Mouse (Mus musculus) erythroid progenitor cell, adult 5-6 weeks (primary cell): ENCODE results near the gene Eml4. TPM values are rescaled to one million over a fixed set of nuclear protein-coding genes. Genes with fewer than 3 reads are reported as not detected.

Experiments used
- ATAC-seq: replicated peaks from 2 replicates; pipeline ENCODE4 v1.8.0; 2016; ENCODE audit warnings: moderate number of reproducible peaks, mild to moderate bottlenecking, moderate TSS enrichment, inconsistent platforms; ENCODE audit not compliant: poor library complexity, low FRiP score, severe bottlenecking
- total RNA-seq, 2 experiments: library from RNA; stranded (forward) in 1 of 2; stranded (reverse) in 1 of 2; fragments of 150-400 nt in 1 of 2; fragments of 186-747, 209-891 nt in 1 of 2; gene quantifications; 2 replicates each; pipeline versions ENCODE4 v1.2.3 to v1.2.4; 2015 to 2017; ENCODE audit warnings: low replicate concordance in 2 of 2

The Eml4 gene
- total RNA-seq, 2 experiments from 2014 or later: 4.4 to 7.5 TPM

DNA sequence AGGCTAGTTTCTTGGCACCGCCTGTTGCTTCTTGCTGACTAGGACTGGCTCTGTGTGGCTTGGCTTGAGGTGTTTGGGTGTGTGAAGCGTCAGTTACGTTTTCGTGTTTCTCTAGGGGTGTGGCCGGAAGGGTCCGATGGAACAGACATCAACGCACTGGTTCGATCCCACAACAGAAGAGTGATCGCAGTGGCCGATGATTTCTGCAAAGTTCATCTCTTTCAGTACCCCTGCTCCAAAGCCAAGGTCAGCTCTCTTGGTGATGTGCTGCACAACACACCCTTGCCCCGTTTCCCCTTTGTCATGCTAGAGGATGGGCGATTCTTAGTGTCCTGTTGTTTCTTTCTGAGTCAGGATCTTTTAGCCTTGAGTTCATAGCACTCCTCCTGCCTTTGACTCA is 126.4 kb downstream of the Eml4 start:
- no peak for ATAC-seq

DNA sequence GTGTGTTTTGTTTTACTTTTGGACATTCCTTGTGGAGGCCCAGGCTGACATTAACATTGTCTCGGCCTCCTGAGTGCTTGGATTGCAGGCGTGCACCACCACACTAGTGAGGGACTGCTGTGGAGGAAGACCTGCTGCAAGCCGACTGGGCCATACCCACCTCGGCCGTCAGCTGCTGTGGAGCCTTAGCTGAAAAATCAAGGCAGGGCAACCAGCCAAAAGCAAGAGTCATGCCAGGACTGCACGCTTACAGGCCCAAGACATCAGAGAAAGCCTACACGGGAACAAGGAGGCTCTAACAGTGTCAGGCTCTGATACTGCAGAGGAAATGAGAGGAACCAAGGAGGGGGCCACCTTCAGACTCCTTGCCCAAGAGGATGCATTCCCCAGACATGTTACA is 130.8 kb downstream of the Eml4 start:
- ATAC-seq: no peak

DNA sequence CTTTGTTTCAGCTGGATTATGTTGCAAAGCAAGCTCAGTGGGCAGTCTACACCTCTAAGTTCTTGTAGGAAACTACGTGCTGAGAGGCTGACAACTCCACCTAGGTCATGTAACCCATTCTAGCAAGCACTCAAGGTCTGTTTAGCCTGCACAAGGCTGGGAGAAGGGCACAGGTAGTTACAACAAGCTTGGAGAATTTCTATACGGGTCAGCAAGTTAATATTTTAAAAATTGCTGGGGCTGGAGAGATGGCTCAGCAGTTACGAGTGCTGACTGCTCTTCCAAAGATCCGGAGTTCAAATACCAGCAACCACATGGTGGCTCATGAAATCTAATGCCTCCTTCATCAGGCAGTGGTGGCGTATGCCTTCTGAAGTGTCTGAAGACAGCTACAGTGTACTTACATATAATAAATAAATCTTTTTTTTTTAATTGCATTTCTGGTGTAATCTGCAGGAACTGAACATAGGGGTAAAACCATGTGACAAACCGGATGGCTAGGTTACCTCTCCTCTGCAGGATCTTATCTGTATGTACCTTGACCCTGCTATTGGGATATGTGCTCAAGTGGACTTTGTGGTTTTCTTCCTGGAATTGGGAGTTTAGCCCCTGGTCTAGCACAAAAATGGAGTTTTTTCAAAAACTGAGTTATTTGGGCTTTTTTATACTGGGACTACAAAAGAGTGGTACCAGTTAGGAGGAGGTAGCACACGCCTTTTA is 132.2 kb downstream of the Eml4 start:
- no peak for ATAC-seq

DNA sequence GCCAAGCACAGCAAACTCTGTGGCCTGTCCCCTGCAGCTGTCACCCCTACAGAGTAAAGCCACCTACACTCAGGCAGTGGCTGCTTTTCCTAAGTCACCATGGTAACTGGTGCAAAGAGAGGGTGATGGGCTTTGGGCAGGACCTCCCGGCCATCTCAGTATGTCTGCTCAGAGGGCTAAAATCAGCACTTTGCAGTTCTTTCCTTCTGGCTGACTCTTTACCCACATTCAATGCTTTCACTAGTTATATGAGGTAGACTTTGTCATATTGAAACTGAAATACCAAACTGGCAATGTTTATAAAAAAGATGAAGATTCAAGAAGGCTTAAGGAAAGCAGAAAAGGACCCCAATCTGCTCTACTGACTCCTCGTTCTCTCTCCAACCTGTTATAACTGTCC is 133.1 kb downstream of the Eml4 start:
- ATAC-seq: no peak

DNA sequence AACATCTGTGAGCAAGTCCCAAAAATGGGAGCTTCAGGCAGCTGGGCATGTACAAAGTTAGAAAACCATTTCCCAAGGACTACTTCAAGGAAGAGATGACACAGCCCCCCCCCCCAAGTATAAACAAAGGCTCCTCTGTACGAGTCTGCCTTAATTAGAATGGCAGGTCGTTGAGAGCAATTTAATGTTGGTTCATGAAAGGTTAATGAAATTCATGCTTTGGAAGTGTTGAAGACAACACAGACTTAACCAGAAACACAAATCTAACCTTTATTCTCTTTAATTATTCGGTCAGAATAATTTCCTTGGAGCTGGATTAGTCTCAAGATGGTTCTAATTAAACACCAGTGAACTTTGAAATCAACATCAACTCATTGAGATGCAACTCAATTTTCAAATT is 137.0 kb downstream of the Eml4 start:
- no peak for ATAC-seq

DNA sequence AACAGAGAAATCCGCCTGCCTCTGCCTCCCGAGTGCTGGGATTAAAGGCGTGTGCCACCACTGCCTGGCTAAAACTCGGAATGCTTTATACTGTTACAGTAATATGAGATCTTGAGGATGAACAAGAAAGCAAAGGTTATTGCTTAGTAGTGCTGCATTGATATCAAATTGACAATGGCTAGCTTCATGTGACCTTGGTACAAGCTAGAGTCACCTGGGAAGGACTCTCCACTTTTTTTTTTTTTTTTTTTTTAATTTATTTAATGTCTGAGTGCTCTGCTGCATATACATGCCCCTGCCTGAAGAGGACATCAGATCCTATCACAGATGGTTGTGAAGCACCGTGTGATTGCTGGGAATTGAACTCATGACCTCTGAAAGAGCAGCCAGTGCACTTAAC is 148.2 kb downstream of the Eml4 start:
- ATAC-seq: no peak

DNA sequence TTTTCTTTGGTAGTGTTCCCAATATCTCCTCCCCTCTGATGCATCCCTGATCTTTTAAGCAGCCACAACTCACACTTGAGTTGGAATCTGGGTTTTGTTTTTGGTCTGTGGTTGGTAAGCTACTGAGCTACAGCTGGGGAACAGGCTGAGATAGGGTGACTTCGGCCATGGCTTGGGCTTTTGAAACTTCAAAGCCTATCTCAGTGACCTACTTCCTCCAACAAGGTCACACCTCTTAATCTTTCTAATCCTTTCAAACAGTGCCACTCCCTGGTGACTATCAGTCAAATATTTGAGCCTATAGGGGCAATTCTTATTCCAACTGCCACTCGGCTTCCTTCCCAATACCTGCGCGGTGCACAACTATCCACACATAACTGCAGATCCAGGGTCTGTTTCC is 149.0 kb downstream of the Eml4 start:
- no peak for ATAC-seq

DNA sequence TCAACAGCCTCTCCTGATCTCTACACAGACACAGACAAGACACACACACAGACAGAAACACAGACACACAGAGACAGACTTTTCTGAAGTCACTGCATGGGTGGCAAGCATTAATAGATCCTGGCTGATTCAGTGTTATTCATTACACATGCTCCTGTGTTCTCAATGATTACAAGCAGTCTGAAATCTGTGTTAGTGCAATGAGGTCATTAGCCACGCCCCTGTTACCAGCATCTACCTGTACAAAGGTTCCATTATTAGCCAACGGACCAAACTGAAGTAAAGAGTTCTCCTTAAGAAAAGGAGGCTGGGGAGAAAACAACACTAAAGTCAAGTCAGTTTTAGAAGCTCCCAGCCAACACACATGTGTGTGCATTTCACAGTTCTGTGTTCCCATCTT is 153.0 kb downstream of the Eml4 start:
- no peak for ATAC-seq

DNA sequence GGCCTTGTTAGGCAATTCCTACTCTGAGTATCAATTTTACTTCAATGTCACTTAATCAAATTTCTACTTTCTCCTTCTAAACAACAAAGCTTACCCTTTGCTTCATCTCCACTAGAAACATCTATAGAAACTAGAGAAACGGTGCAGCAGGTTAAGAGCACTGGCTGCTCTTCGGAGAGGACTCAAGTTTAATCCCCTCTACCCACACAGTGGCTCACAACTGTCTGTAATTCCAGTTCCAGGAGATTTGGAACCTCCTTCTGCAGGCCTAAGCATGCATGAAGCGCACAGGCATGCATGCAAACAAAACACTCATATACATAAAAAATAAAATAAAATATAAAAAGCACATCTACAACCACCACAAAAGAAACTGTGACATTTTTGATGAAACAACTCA is 161.4 kb downstream of the Eml4 start:
- no peak for ATAC-seq

DNA sequence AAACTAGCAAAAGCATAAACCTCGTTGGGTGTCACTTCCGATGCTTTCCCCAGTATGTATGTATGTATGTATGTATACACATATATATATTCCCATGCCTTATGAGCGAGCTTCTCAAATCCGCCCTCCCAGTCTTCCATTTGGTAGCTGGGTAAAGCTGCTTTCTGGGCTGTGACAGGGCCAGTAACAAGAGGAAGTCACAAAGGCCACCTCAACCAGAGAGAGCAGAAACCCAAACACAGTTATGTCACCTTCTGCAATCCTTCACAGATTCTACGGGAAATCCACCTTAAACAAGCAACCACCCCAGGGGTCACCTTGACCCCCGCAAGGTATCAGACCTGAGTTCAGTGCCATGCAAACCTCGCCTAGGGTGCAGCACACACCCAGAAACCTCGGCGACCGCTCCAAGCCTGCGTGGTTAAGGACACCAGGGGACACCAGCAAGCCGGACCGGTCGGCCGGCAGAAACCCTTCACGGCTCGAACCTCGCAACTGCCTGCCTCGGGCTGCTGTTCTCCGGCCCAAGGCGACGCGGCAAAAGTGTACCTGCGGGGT is 163.0 kb downstream of the Eml4 start:
- ATAC-seq: peak; percentile 71

DNA sequence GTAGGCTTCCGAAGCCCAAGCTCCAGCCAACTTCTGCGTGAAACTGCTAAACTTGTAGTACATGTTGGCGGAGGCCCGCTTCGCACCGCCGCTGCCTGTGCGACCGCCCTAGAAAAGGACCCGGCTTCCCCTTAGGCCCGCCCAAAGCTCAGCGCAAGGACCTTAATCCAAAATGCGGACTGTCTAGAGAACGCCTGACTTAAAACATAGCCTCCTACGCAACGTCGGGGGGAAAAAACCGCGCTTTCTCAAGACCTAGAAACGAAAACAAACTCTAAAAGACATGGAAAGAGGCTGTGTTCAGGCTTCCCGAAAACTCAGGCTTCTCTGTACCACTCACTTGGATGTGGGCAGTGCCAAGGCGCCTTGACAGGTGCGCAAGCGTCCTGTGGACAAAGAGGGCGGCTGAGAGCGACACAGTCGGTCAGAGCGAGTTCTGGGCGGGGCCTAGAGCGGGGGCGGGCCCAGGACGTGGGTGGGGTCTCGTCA is 163.5 kb downstream of the Eml4 start:
- ATAC-seq: peak; percentile 97

DNA sequence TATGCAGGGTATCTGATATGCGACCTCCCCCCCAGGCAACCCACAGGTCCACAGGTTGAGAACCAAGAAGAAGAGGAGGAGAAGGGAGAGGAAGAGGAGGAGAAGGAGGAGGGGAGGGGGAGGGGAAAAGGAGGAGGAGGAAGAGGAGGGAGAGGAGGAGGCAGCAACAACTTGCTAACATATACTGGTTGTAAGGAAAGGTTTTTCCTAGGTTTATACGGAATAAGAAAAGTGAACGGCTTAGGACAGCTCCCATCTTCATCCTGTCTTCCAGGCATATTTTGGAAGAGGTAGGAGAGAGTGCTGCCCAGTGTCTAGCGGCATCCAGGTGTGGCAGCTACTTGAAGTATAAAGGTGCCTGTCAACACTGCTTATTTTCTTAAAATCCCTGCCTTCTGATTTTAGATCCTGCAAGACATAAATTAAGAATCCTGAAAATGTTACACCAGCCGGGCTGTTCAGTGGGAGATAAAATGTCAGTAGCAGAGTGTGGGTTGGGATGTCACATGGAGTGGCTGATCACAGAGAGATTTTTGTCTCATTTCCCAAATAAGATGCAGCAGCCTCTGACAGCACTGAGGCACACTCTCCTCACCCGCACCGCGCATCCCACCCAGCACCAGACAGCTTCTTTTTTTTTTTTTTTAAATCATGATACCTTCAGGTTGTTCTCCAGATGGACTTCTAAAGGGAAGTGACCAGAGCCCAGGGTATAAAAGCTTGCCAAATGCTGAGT is 166.7 kb downstream of the Eml4 start, which contains the start of gene Cox7a2l:
Gene Cox7a2l (minus strand): TSS at position 51 of the 736 bp plus-strand sequence.
- ATAC-seq: no peak

DNA sequence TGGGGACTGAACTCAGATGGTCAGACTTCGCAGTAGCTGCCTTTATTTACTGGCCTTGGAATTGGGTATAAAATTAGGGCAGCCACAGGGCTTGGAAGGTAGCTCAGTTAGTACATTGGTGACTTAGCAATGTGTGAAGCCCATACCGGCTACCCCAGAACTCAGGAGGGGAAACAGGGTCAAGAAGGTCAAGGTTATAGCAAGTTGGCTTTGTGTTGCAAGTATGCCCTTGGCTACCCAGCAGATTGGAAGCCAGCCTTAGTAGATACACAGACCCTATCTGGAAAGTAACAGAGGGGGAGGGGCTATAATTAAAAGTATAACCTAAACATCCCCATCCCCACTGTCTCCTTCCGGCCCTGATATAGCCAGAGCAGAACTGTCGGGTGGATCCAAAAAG is 171.2 kb downstream of the Eml4 start:
- ATAC-seq: no peak

DNA sequence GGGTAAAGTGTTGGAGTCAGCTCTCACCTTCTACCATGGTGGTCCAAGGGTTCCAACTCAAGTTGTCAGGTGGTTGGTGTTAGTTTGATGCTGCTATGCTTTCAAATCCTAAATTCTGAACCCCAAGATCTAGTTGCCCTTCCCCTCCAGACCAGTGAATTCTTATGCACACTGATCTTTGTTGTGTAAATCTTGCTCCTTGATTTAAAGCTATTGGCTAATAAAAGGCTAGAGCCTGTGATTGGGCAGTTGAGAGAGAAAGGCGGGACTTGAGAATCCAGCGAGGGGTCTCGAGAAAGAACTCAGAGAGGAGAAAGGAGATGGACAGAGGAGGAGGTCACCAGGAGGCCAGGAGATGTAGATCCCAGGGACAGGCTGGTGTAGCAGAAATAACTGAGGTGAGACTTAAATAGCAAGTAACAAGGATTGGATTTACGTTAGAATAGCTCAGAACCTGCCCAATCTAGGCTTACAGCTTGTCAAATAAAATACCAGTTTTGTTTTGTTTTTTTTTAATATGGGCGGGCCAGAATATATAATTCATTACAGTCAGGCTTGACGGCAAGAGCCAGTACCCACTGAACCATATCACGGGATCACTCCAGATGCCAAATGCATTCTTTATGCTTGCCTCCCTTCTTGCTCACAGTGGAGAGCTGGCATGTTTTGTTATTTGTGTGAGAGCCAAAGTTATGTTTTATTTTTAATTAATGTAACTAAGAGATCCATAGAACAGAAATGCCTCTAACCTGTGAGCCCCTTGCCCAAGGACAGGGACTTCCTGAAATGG is 172.1 kb downstream of the Eml4 start:
- ATAC-seq: no peak

DNA sequence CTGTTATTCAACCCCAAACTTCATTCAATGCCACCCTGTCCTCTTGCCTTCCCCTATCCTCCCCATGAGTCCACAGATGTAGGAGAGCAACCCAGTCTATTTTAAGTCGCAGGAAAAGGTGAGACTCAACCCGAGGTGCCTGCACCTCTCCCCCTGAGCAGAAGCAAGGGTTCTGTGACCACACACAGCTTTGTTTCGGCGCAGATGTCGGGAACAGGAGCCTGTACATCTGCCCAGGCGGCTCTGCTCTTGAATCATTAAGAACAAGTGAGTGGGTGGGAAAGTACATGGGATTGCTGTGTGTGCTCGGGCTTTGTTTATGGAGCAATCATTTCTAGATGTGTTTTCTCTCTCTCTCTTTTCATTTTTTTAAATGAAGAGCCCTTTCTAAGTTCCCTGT is 174.0 kb downstream of the Eml4 start:
- ATAC-seq: no peak

DNA sequence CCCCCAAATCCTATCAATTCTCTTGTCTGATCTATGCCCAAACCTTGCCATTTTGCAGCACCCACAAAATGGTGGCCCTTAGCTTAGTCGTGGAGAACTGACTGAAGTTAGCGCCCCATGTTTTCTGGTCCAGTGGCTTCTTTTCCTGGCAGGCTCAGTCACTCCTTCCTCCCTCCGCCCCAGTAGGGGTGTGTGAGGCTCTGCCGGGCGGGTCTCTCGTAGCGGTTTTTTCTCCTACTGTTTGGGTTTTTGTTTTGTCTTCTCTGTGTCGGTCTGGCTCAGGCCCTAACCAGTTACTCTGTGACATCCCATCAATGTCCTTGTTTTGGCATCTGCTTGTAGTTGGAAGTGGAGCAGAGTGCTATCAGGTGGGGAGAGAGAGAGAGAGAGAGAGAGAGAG is 174.9 kb downstream of the Eml4 start:
- ATAC-seq: no peak

DNA sequence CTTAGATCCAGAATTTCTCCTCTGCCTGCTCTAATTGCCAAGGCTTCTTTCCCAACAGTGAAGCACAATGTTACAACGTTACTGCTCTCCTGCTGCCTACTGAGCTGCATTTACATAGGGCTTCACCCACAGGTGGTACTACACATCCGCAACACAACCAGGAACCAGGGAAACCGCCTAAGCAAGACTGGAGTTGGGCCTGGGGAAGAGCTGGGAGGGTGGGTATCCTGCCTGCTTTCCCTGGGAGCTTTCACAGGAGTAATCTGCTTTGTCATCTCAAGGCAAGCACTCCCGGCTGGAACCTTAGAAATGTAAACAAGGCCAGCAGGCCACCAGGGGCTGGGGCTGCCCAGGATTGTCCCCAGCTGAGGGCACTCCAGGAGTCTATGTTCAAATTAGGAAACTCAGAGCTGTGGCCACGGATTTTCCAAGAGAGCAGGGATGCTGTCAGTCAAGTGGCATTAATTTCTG is 175.4 kb downstream of the Eml4 start:
- no peak for ATAC-seq

DNA sequence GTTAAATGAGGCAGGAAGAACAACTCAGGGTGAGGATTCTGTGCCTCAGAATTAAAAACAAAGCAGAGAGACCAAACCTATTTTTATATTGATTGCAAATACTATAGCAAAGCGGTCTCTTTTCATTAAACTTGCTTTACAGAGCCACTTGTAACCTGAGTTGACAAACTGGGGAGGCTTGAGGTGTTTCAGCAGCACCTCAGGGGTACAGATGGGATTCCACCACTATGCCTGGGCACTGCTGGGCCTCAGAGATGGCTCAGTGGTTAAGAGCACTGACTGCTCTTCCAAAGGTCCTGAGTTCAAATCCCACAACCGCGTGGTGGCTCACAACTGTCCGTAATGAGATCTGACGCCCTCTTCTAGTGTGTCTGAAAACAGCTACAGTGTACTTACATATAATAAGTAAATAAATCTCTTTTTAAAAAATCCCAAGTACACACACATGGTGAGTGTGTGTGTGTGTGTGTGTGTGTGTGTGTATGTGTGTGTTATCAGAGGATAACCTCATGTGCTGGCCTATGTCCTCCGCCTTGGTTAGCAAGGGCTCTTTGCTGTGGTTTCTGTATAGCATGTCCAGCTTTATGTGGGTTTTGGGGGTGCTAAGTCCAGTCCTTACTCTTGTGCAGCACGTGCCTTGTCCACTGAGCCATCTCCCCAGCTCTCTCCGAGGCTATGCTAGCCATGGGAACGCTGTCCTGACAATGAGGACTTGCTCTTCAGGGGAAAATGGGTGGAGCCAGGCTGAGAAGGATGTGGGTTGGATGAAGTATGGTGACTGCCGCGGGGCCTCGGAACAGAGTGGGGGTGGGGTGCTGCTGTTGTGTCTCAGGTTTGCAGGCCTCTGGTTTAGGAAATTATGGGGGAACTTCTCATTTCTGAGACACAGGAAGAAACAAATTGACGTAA is 176.1 kb downstream of the Eml4 start:
- peak; percentile 54; the same call in 1 of the 2 replicates for ATAC-seq
